Mouse (Mus musculus) layer of hippocampus, adult 2 months (tissue): ENCODE measurements at regions not wholly inside any gene's neighbourhood (a gene's known extent, or its start where the extent isn't known, plus 50 kb on each side); places are given as distances from the start of the nearest gene placed in this dataset.
"Not testable (repeated sequence)": the region's sequence is repeated elsewhere in the genome, so short reads cannot be mapped to it uniquely, and the experiment has no call there.

ENCODE experiments used
- DNase-seq, 2 experiments: peaks; one replicate each; pipeline ENCODE4 v3.0.0; 2022; ENCODE audit warnings: low spot score in 2 of 2
- H3K27ac ChIP-seq: fragments of 200-600 bp; 2 replicates; pipeline ENCODE4 v1.8.1; 2022
- H3K4me3 ChIP-seq: fragments of 200-600 bp; 2 replicates; pipeline ENCODE4 v1.8.1; 2022; ENCODE audit warnings: mild to moderate bottlenecking
- CTCF ChIP-seq: fragments of 200-600 bp; conservative IDR thresholded peaks from 2 replicates; pipeline ENCODE4 v1.8.1; 2022; ENCODE audit warnings: antibody characterized with exemption, mild to moderate bottlenecking, moderate library complexity

GRCm38 (mm10) chr17:91466822-91467221, 374.0 kb upstream of the Nrxn1 start:
- no peak for DNase-seq

DNA sequence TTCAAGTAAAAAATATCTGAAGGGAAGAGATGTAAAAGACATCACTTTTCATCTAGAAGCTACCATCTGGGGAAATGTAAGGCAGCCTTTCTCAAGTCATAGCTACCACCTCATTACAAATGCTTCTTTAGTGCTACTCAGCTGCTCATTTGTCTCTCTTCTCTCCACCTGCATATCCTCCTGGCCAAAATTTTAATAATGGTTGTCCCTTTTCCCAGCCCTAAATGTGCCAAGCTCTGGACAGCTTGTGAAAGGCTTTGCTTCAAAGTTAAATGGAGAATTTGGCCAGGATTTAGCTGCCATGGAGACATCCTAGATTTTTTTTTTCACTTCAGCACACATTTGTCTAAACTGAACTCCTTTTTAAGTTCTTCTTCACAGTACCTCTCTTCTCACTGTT, 358.8 kb upstream of the Nrxn1 start:
- DNase-seq = peak; percentile 16 to 72

More at GRCm38 (mm10) chr17:91466822-91467221, 374.0 kb upstream of the Nrxn1 start:
- no peak for TF ChIP-seq CTCF
- Histone ChIP-seq H3K27ac (no peak overlapping the region), H3K4me3 (no peak overlapping the region)

DNA sequence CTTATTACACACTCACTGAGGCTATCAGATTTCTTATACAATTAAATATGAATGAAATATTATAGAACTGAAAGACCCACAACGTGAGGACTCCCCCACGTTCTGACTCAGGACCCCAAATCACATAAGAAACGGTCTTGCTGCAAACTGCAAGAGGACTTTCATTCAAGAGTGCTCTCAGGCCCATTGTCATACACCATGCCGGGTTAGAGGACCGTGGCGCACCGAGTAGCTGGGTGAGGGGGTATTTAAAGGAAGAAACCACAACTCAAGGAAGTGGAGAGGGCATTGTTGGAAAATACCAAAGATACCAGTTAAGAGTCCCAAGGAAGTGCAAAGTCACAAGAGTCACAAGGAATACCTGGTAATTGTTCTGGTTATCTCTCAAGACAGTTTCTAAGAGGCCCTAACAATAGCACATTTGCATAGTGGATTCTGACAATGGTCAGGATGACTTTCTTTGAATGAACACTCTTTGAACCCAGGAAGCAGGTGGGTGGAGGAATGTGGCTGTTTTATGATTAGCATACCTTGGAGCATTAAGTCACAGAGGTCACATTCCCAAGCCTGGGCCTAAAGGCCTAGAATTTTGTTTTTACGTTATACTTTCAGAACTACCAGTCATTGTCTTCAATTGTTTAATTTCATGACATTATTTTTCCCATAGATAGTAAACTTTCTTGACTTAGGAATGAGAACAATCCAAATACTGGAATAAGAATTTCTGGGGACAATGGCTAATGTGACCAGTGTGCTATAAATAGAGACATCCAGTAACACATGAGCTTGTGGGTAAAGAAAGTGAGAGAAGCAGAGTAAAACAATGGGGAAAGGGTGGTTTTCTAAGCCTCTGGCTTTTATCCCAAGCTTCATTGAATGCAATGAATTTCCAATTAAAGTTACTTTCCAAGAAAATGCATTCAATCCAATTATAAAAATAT, 339.2 kb upstream of the Nrxn1 start:
- not testable (repeated sequence) for H3K4me3 ChIP-seq, H3K27ac ChIP-seq, DNase-seq

More for the DNA sequence above, 358.8 kb upstream of the Nrxn1 start:
- Histone ChIP-seq H3K4me3 (no peak overlapping the region), H3K27ac (peak overlapping the region; percentile 87)
- no peak for TF ChIP-seq CTCF

GRCm38 (mm10) chr17:91430351-91430750, 337.5 kb upstream of the Nrxn1 start:
- Histone ChIP-seq H3K27ac (no peak overlapping the region), H3K4me3 (no peak overlapping the region)
- TF ChIP-seq CTCF = no peak
- DNase-seq = no peak

- no peak for TF ChIP-seq CTCF
- peak in 1 of 2 experiments; percentile 1 for DNase-seq
- H3K27ac ChIP-seq = no peak overlapping the region
- H3K4me3 ChIP-seq = no peak overlapping the region
Observed at GRCm38 (mm10) chr17:91425120-91425519, 332.2 kb upstream of the Nrxn1 start.

DNA sequence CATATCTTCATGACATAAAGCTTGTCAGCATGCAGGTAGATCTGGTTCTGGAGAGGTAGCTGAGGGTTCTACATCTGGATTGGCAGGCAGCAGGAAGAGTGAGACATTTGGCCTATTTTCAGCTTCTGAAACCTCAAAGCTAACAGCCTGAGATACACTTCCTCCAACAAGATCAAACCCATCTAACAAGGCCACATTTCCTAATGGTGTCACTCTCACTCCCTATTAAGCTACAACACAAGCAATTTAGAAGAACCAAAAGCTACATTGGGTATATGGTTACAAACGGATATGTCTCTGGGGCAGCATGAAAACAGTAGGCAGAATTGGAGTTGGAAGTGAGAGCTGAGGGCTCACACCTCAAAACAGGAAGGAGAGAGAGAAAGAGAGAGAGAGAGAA, 325.7 kb upstream of the Nrxn1 start:
- TF ChIP-seq CTCF = no peak
- H3K27ac ChIP-seq = no peak overlapping the region
- DNase-seq = no peak
- no peak overlapping the region for H3K4me3 ChIP-seq

- DNase-seq = no peak
- no peak overlapping the region for H3K27ac ChIP-seq
- TF ChIP-seq CTCF = no peak
- no peak overlapping the region for H3K4me3 ChIP-seq
Observed at GRCm38 (mm10) chr17:91390969-91391764, 298.3 kb upstream of the Nrxn1 start.

DNA sequence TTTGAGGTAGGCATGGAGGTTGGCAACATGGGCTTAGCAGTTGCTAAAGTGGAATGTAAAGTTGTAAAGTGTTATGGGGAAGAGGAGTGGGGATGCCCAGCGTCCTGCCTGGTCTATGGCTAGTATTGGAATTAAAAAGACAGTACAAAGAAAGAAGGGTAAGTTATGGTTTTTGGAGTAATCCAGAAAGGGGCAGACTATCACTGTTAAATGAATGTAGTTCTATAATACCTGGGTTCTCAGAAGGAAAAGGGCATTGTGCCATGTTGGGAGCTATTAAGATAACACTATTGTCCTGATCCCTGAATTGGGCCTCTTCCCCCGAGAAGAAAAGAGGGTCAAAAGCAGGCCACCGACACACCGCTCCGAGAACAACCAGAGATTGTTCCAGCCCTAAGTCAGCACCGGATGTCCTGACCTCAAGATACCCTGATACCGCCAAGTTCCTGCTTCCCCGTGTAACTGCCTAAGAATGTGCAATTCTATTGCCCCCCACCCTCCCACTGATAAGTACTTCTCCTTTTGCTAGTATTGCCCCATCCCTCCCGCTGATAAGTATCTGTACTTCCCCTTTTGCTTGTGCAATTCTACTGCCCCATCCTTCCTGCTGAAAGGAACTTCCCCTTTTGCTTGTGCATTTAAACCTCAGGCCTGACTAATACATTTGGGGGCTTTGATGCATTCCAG, 297.2 kb upstream of the Nrxn1 start:
- not testable (repeated sequence) for H3K4me3 ChIP-seq, H3K27ac ChIP-seq, DNase-seq

DNA sequence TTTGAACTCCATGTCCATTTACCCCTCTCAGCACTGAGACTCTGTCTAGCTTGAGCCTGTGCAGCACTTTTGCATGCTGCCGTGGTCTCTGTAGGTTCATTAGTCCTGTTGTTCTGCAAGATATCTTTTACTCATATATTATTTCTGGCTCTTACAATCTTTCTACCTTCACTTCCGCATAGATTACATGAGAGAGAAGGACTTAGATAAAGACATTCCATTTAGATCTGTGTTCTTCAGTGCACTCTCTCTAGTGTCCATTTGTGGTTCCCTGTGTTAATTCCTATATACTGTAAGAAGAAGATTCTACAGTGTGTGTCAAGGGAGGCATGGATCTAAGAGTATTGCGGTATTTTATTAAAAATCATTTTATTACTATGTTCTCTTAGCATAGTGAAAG, 295.6 kb upstream of the Nrxn1 start:
- no peak for TF ChIP-seq CTCF

GRCm38 (mm10) chr17:91388039-91388438, 295.2 kb upstream of the Nrxn1 start:
- TF ChIP-seq CTCF = no peak
- H3K27ac ChIP-seq = no peak overlapping the region
- H3K4me3 ChIP-seq = no peak overlapping the region
- no peak for DNase-seq

More for the DNA sequence above, 295.6 kb upstream of the Nrxn1 start:
- no peak for DNase-seq
- no peak overlapping the region for H3K4me3 ChIP-seq
- H3K27ac ChIP-seq = no peak overlapping the region

DNA sequence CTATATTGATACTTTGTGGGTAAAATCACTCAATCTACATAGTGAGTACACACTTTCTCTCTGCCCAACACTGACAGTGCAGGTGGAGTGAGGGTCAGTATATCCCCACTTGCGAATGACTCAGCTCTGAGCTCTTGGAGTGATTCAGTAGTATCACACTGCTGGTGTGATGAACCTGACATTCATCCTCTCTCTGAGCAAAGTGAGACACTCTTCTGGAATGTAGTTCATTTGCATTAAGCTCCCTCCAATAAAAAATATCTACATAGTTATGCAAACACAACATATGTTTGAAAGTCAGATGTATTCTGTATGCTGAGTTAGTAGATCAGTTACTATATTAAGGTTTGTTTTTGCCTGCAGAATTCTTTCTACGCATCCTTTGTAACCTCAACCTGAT, 293.1 kb upstream of the Nrxn1 start:
- no peak for TF ChIP-seq CTCF
- DNase-seq = no peak
- Histone ChIP-seq H3K4me3 (no peak overlapping the region), H3K27ac (no peak overlapping the region)

DNA sequence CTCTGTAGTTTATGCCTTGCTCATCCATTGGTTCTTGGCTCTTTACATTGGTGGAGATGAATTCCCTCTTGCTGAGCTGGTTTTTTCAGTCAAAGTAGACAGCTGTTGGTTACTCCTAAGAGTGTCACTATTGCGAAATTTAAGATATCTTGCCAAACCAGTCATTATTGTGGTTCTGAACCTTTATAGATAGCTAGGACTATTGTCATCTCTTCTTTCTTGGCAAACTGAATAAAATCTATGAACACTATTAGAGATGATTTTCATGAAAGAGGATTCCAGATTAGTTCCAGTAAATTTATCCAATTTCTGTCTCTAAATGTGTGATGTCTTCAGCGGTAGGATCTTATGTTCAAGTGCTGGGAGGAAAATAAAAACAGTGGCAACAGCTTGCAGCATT, 275.3 kb upstream of the Nrxn1 start:
- Histone ChIP-seq H3K4me3 (no peak overlapping the region), H3K27ac (no peak overlapping the region)
- TF ChIP-seq CTCF = no peak
- no peak for DNase-seq

DNA sequence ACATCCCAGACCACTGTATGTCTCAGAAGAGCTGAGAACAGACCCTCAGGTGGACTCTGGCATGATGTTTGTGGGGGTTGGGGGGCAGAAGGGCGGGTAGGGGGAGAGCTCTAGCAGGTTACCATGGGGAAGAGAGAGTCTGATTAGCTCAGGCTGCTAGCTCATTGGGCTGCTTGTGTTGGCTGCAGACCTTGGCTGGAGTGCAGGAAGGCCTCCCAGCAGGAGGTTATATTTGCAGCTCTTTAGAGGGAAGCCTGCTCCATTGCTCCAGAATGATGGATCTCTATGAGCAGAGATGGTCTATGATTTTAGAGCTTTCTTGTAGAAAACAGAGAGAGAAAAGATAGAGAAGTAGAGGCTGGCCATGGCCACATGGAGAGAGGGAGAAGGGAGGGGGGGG, 268.4 kb upstream of the Nrxn1 start:
- Histone ChIP-seq H3K4me3 (no peak overlapping the region), H3K27ac (no peak overlapping the region)
- TF ChIP-seq CTCF = no peak
- DNase-seq = no peak
